Mouse (Mus musculus): ENCODE results near the gene Pou3f3. TPM values are rescaled to one million over a fixed set of nuclear protein-coding genes. Genes with fewer than 3 reads are reported as not detected.

Pou3f3 gene
- total and polyA plus RNA-seq, 3 experiments = not detected

GRCm38 (mm10) chr1:42688541-42689125 lies 6.9 kb upstream of the Pou3f3 start:
- no peak for DNase-seq (ENCODE audit: low read depth, low spot score)
- Histone ChIP-seq H3K27ac (ENCODE audit: control insufficient read depth, low read depth, low read length) (no peak overlapping the region), H3K4me3 (ENCODE audit: control insufficient read depth in 1 of 2, insufficient read depth in 1 of 2, low read depth in 2 of 2, low read length in 2 of 2) (no peak overlapping the region), H3K9me3 (replicated peaks; ENCODE audit: insufficient read depth, low read length) (no peaks in the 10 kb centered on the region), H3K36me3 (ENCODE audit: control insufficient read depth in 1 of 2, insufficient read depth in 2 of 2, low read length in 2 of 2) (no peaks in the 10 kb centered on the region), H3K9ac (ENCODE audit: control insufficient read depth, low read depth, low read length, poor library complexity, severe bottlenecking) (no peak overlapping the region), H3K27me3 (ENCODE audit: control insufficient read depth in 1 of 2, insufficient read depth in 2 of 2, low read length in 2 of 2) (no peaks in the 10 kb centered on the region), H3K4me1 (ENCODE audit: control insufficient read depth in 1 of 2, insufficient read depth in 2 of 2, low read length in 2 of 2) (no peaks in the 10 kb centered on the region), H3K79me2 (ENCODE audit: control insufficient read depth, insufficient read depth, low read length, poor library complexity) (no peaks in the 10 kb centered on the region)
- TF ChIP-seq JUND (IDR thresholded peaks at IDR 0.05; ENCODE audit: low read depth, low read length) = no peak
- TF ChIP-seq POLR2AphosphoS2 (IDR thresholded peaks at IDR 0.05; ENCODE audit: low read length) = no peak
- TF ChIP-seq CHD1 (IDR thresholded peaks at IDR 0.05; ENCODE audit: low read depth, low read length) = no peak
- TF ChIP-seq GATA1 (IDR thresholded peaks at IDR 0.05; ENCODE audit: low read depth, low read length) = no peak
- TF ChIP-seq GABPA (IDR thresholded peaks at IDR 0.05; ENCODE audit: low read depth, low read length) = no peak
- no peak for TF ChIP-seq EP300 (IDR thresholded peaks at IDR 0.05; ENCODE audit: low read depth in 1 of 2, low read length in 2 of 2)
- TF ChIP-seq ZNF384 (IDR thresholded peaks at IDR 0.05; ENCODE audit: low read depth, low read length) = no peak
- no peak for TF ChIP-seq USF1 (IDR thresholded peaks at IDR 0.05; ENCODE audit: low read depth, low read length)
- no peak for TF ChIP-seq E2F4 (IDR thresholded peaks at IDR 0.05; ENCODE audit: borderline replicate concordance, low read depth, low read length)
- no peak for TF ChIP-seq CHD2 (IDR thresholded peaks at IDR 0.05; ENCODE audit: low read length)
- no peak for TF ChIP-seq RAD21 (IDR thresholded peaks at IDR 0.05; ENCODE audit: low read depth, low read length)
- no peak for TF ChIP-seq SIN3A (IDR thresholded peaks at IDR 0.05; ENCODE audit: low read length)
- no peak for TF ChIP-seq MYB (IDR thresholded peaks at IDR 0.05; ENCODE audit: low read depth, low read length)
- no peak for TF ChIP-seq NELFE (IDR thresholded peaks at IDR 0.05; ENCODE audit: low read depth, low read length)

- Histone ChIP-seq H3K4me1 (ENCODE audit: control insufficient read depth in 1 of 2, insufficient read depth in 2 of 2, low read length in 2 of 2) (no peaks in the 10 kb centered on the region), H3K9ac (ENCODE audit: control insufficient read depth, low read depth, low read length, poor library complexity, severe bottlenecking) (no peak overlapping the region), H3K27ac (ENCODE audit: control insufficient read depth, low read depth, low read length) (no peak overlapping the region), H3K27me3 (ENCODE audit: control insufficient read depth in 1 of 2, insufficient read depth in 2 of 2, low read length in 2 of 2) (no peaks in the 10 kb centered on the region), H3K36me3 (ENCODE audit: control insufficient read depth in 1 of 2, insufficient read depth in 2 of 2, low read length in 2 of 2) (no peaks in the 10 kb centered on the region), H3K9me3 (replicated peaks; ENCODE audit: insufficient read depth, low read length) (no peaks in the 10 kb centered on the region), H3K4me3 (ENCODE audit: control insufficient read depth in 1 of 2, insufficient read depth in 1 of 2, low read depth in 2 of 2, low read length in 2 of 2) (no peak overlapping the region), H3K79me2 (ENCODE audit: control insufficient read depth, insufficient read depth, low read length, poor library complexity) (no peaks in the 10 kb centered on the region)
- DNase-seq (ENCODE audit: low read depth, low spot score) = no peak
- TF ChIP-seq MEF2A (IDR thresholded peaks at IDR 0.05; ENCODE audit: extremely low read depth, insufficient replicate concordance, low read depth, low read length, poor library complexity, severe bottlenecking) = no peak
- TF ChIP-seq HCFC1 (IDR thresholded peaks at IDR 0.05; ENCODE audit: low read depth, low read length) = no peak
- TF ChIP-seq NRF1 (IDR thresholded peaks at IDR 0.05; ENCODE audit: insufficient read depth, low read depth, low read length, poor library complexity, severe bottlenecking) = no peak
- no peak for TF ChIP-seq MAZ (IDR thresholded peaks at IDR 0.05; ENCODE audit: low read depth, low read length)
- TF ChIP-seq GABPA (IDR thresholded peaks at IDR 0.05; ENCODE audit: low read depth, low read length) = no peak
Observed at GRCm38 (mm10) chr1:42690024-42690575, 5.5 kb upstream of the Pou3f3 start.
